Mouse (Mus musculus): ENCODE results near the gene Folr1. TPM values are rescaled to one million over a fixed set of nuclear protein-coding genes. Genes with fewer than 3 reads are reported as not detected.

Gene Folr1
- polyA plus RNA-seq, 1 experiment from 2014 or later, result 17.4 TPM

DNA sequence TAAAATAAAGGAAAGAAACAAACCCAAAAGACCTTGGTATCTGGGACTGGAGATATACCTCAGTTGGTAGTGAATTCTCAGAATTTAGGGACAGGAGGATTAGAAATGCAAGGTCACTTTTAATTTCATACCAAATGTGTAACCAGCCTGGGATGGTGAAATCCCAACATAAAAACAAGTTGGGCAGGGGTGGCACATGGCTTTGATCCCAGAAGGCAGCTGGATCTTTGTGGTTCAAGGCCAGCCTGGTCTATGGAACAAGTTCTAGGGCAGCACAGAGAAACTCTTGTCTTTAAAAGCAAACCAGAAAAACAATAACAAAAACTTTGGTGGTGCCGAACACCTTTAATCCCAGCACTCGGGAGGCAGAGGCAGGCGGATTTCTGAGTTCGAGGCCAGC, 3.1 kb downstream of the Folr1 start:
- Histone ChIP-seq H3K4me3 (no peak overlapping the region), H3K27ac (no peak overlapping the region), H3K36me3 (replicated peaks) (no peaks in the 10 kb centered on the region), H3K9me3 (no peaks in the 10 kb centered on the region), H3K4me2 (no peak overlapping the region), H3K27me3 (replicated peaks) (no peaks in the 10 kb centered on the region), H3K4me1 (peaks cover 6% of the 10 kb centered on the region; the same call in 1 of the 2 replicates), H3K9ac (no peak overlapping the region)
- WGBS, result 96% methylated on average over 4 of the region's 4 CpGs
- no peak for ATAC-seq (replicated peaks)

DNA sequence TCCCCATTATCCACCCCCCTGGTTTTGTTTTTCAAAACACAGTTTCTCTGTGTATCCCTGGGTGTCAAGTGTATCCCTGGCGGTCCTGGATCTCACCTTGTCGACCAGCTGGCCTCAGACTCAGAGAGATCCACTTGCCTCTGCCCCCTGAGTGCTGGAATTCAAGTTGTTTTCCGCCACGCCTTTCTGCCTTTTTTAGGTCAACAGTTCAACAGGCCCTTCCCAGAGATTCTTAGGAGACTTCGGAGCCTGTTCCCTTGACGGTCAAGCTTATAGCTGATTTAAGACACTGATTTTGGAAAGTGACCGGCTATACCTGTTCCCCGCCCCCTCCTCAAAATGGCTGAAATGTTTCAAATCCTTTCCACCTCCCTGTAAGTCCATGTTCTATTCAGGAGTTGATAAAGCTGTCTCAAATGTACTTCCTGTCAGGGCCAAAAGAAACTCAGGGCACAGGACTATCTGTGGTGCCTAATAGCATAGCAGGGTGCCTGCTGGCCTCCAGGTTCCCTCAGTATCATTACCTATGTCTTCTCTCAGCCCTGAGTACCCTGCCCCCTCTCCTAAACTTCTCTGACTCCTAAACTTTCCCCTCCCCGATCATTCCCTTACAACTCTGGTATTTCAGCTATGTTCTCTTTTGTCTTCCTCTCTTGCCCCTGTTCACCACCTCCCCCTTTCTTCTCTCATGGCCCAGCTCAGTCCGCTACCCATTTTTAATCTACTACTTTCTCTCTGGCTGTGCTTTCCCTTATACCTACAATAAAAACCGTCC, 3.9 kb downstream of the Folr1 start:
- Histone ChIP-seq H3K27me3 (replicated peaks) (no peaks in the 10 kb centered on the region), H3K4me2 (no peak overlapping the region), H3K9ac (no peak overlapping the region), H3K36me3 (replicated peaks) (no peaks in the 10 kb centered on the region), H3K4me1 (peaks cover 6% of the 10 kb centered on the region; the same call in 1 of the 2 replicates), H3K9me3 (no peaks in the 10 kb centered on the region), H3K4me3 (no peak overlapping the region), H3K27ac (no peak overlapping the region)
- ATAC-seq (replicated peaks), result no peak
- 79% methylated on average over 11 of the region's 11 CpGs for WGBS

GRCm38 (mm10) chr7:101863415-101863814, 7.2 kb downstream of the Folr1 start, which contains the start of gene Anapc15:
Gene Anapc15, plus strand, starts transcription at chr7:101863715.
- WGBS, result 76% methylated on average over 3 of the region's 3 CpGs
- no peaks in the 10 kb centered on the region for H3K27me3 ChIP-seq (replicated peaks)
- no peak within 1 kb of the TSS for H3K9ac ChIP-seq
- no peak for ATAC-seq (replicated peaks)
- no peak within 1 kb of the TSS for H3K4me3 ChIP-seq
- H3K4me1 ChIP-seq, result peaks cover 4% of the 10 kb centered on the region; the same call in 1 of the 2 replicates
- no peaks in the 10 kb centered on the region for H3K9me3 ChIP-seq
- no peaks in the 10 kb centered on the region for H3K36me3 ChIP-seq (replicated peaks)
- H3K27ac ChIP-seq, result no peak within 1 kb of the TSS
- H3K4me2 ChIP-seq, result no peak within 1 kb of the TSS

DNA sequence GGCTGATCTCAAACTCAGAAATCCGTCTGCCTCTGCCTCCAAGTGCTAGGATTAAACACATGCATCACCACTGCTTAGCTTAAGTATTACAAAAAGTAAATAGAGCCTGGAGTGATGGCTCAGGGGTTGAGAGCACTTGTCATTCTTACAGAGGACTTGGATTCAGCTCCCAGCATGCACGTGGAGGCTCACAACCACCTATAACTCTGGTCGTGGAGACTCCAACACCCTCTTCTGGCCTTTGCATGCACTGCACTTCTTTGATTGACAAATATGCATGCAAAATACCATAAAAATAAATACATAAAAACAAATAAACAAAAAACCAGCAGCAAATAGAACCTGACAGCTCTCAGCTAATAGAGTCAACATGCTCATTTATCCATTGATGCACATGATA, 8.3 kb downstream of the Folr1 start:
- no peaks in the 10 kb centered on the region for H3K27me3 ChIP-seq (replicated peaks)
- H3K9me3 ChIP-seq, result no peaks in the 10 kb centered on the region
- no peak overlapping the region for H3K4me2 ChIP-seq
- H3K9ac ChIP-seq, result no peak overlapping the region
- WGBS, result 80% methylated on average over 3 of the region's 3 CpGs
- H3K36me3 ChIP-seq (replicated peaks), result no peaks in the 10 kb centered on the region
- no peaks in the 10 kb centered on the region for H3K4me1 ChIP-seq
- H3K27ac ChIP-seq, result no peak overlapping the region
- no peak for ATAC-seq (replicated peaks)
- H3K4me3 ChIP-seq, result no peak overlapping the region

DNA sequence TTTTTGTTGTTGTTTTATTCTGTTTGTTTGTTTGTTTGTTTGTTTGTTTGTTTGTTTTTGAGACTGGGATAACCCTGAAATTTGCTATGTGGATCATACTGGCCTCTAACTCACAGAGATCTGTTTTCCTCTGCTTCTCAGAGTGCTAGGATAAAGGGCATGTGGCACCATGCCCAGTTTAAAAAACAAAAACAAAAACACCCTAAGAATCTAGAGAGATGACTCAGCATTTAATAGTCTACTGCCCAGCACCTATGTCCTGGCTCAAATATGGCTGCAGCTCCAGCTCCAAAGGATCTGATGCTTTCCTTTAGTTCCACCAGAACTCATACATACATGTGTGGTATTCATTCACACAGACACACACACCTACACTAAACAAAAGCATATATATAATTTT, 9.6 kb downstream of the Folr1 start:
- Histone ChIP-seq H3K27ac (no peak overlapping the region), H3K9me3 (no peaks in the 10 kb centered on the region), H3K27me3 (replicated peaks) (no peaks in the 10 kb centered on the region), H3K9ac (no peak overlapping the region), H3K4me2 (no peak overlapping the region), H3K4me1 (no peaks in the 10 kb centered on the region), H3K36me3 (replicated peaks) (no peaks in the 10 kb centered on the region), H3K4me3 (no peak overlapping the region)
- ATAC-seq (replicated peaks), result no peak

DNA sequence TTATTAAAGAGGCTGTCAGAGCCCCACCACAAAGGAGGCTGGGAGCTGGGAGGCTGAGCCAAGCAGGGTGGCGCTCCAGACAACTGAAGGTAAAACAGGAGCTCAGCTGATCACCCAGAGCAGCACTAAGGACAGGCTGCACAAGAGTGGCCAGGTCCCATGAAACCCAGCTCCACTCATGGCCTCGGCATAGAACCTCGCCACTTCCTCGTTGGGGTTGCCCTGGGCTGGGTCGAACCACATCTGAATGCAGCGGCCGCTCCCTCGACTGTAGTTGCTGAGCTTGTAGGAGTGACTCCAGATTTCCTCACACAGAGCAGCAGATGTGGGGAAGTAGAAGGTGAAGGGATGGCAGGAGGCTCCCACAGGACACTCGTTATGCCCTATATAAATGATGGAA, 12.2 kb downstream of the Folr1 start:
- H3K4me3 ChIP-seq, result no peak overlapping the region
- no peak for ATAC-seq (replicated peaks)
- 90% methylated on average over 9 of the region's 9 CpGs for WGBS

DNA sequence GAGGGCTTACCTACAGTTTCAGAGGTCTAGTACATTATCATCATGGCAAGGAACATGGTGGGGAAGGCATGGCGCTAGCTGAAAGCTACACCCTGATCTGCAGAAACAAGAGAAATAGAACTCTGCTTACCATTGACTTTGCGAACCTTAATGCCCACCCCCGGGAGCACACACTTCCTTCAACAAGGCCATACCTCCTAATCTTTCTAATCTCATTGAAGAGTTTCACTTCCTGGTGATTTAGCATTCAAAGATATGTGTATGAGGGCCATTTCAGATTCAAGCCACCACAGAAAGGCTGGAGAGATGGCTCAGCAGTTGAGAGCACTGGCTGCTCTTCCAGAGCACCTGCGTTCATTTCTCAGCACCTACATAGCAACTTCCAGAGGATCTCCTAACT, 13.5 kb downstream of the Folr1 start, which contains the start of gene Folr2:
Gene Folr2, minus strand, starts transcription at position 101 of the 400 bp plus-strand sequence.
- H3K4me2 ChIP-seq, result no peak within 1 kb of the TSS
- H3K4me1 ChIP-seq, result no peaks in the 10 kb centered on the region
- no peaks in the 10 kb centered on the region for H3K9me3 ChIP-seq
- no peak within 1 kb of the TSS for H3K4me3 ChIP-seq
- H3K36me3 ChIP-seq (replicated peaks), result no peaks in the 10 kb centered on the region
- no peaks in the 10 kb centered on the region for H3K27me3 ChIP-seq (replicated peaks)
- H3K9ac ChIP-seq, result no peak within 1 kb of the TSS
- H3K27ac ChIP-seq, result no peak within 1 kb of the TSS
- 98% methylated on average over 4 of the region's 4 CpGs for WGBS
- no peak for ATAC-seq (replicated peaks)

More for the DNA sequence above, 12.2 kb downstream of the Folr1 start:
- H3K4me2 ChIP-seq, result no peak overlapping the region
- no peaks in the 10 kb centered on the region for H3K27me3 ChIP-seq (replicated peaks)
- no peaks in the 10 kb centered on the region for H3K36me3 ChIP-seq (replicated peaks)
- H3K4me1 ChIP-seq, result no peaks in the 10 kb centered on the region
- H3K9ac ChIP-seq, result no peak overlapping the region
- no peak overlapping the region for H3K27ac ChIP-seq
- no peaks in the 10 kb centered on the region for H3K9me3 ChIP-seq

DNA sequence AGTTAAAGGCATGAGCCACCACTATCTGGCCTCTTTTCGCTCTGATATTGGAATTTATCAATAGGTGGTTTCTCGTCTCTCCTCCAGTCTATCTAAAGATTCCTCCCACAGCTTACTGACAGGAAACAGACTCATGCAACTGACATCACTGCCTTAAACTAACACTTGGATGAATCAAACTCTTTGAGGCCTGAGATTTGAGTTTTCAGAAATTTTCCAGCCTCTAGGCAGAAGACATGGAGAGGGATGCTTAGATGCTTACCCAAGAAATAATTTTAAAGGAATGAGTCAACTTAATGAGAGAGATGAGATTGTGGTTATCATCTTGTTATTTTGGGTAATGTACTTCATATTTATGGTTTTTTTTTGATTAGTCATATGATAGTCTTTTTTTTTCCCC, 16.8 kb downstream of the Folr1 start:
- no peak overlapping the region for H3K27ac ChIP-seq
- no peak for ATAC-seq (replicated peaks)
- H3K4me3 ChIP-seq, result no peak overlapping the region
- no peaks in the 10 kb centered on the region for H3K4me1 ChIP-seq
- no peaks in the 10 kb centered on the region for H3K9me3 ChIP-seq
- no peak overlapping the region for H3K9ac ChIP-seq
- WGBS, result 79% methylated on average over 2 of the region's 2 CpGs
- H3K36me3 ChIP-seq (replicated peaks), result no peaks in the 10 kb centered on the region
- no peaks in the 10 kb centered on the region for H3K27me3 ChIP-seq (replicated peaks)
- no peak overlapping the region for H3K4me2 ChIP-seq

GRCm38 (mm10) chr7:101852846-101853245, 17.7 kb downstream of the Folr1 start:
- Histone ChIP-seq H3K4me3 (no peak overlapping the region), H3K9ac (no peak overlapping the region), H3K27ac (no peak overlapping the region), H3K36me3 (replicated peaks) (no peaks in the 10 kb centered on the region), H3K9me3 (no peaks in the 10 kb centered on the region), H3K4me1 (no peaks in the 10 kb centered on the region), H3K27me3 (replicated peaks) (no peaks in the 10 kb centered on the region), H3K4me2 (no peak overlapping the region)
- WGBS, result 87% methylated on average over 6 of the region's 6 CpGs
- ATAC-seq (replicated peaks), result no peak

DNA sequence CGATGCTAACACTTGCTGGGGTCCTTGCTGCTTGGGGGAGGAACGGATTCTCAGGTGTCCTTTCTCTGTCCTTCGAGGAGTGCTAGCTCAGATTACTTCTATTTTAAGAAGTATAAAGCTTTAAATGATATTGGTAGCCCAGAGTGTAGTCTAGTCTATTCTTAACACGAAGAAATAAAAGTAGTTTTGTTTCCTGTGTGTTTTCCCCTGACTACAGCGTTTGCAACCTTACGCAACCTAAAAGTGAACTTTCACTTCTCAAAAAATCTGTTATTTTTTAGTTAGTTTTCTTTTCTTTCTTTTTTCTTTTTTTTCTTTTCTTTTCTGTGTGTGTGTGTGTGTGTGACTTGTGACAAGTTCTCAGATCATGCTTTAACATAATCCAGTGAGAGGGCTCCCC, 18.9 kb downstream of the Folr1 start:
- Histone ChIP-seq H3K9ac (no peak overlapping the region), H3K4me3 (no peak overlapping the region), H3K27me3 (replicated peaks) (no peaks in the 10 kb centered on the region), H3K4me1 (no peaks in the 10 kb centered on the region), H3K9me3 (no peaks in the 10 kb centered on the region), H3K27ac (no peak overlapping the region), H3K4me2 (no peak overlapping the region), H3K36me3 (replicated peaks) (no peaks in the 10 kb centered on the region)
- ATAC-seq (replicated peaks), result no peak
- WGBS, result 85% methylated on average over 6 of the region's 6 CpGs

DNA sequence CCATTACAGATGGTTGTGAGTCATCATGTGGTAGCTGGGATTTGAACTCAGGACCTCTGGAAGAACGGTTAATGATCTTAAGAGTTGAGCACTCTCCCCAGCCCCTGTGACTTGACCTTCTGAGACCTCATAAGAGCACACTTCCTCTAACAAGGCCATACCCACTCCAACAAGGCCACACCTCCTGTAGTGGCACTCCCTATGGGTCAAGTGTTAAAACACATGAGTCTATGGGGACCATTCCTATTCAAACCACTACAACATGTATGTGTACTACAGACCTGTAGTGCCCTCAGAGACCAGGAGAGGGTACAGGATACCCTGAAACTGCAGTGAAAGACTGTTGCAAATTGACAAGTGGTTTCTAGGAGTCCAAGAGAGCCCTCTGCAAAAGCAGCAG, 22.7 kb downstream of the Folr1 start:
- Histone ChIP-seq H3K27ac (no peak overlapping the region), H3K4me1 (no peaks in the 10 kb centered on the region), H3K4me3 (no peak overlapping the region), H3K9ac (no peak overlapping the region), H3K36me3 (replicated peaks) (no peaks in the 10 kb centered on the region), H3K4me2 (no peak overlapping the region), H3K9me3 (no peaks in the 10 kb centered on the region), H3K27me3 (replicated peaks) (no peaks in the 10 kb centered on the region)
- ATAC-seq (replicated peaks), result no peak
- 97% methylated on average over 1 of the region's 1 CpGs for WGBS

GRCm38 (mm10) chr7:101844186-101844585, 26.4 kb downstream of the Folr1 start:
- H3K27ac ChIP-seq, result no peak overlapping the region
- H3K27me3 ChIP-seq (replicated peaks), result no peaks in the 10 kb centered on the region
- no peaks in the 10 kb centered on the region for H3K4me1 ChIP-seq
- no peaks in the 10 kb centered on the region for H3K9me3 ChIP-seq
- no peak for ATAC-seq (replicated peaks)
- H3K4me3 ChIP-seq, result no peak overlapping the region
- H3K4me2 ChIP-seq, result no peak overlapping the region
- no peak overlapping the region for H3K9ac ChIP-seq
- 79% methylated on average over 6 of the region's 6 CpGs for WGBS
- H3K36me3 ChIP-seq (replicated peaks), result no peaks in the 10 kb centered on the region

Data from midbrain, embryonic 15.5 days (tissue).